Mouse (Mus musculus): ENCODE results near the gene Med6. TPM values are rescaled to one million over a fixed set of nuclear protein-coding genes. Genes with fewer than 3 reads are reported as not detected.

Gene Med6
- polyA plus RNA-seq (2015; fragmentation: Nextera tagmentation; extraction: Ambion mirVana): 40.4 and 42.7 TPM in 2 replicates

GRCm38 (mm10) chr12:81594902-81595671 lies at the start of gene Med6:
Gene Med6, minus strand, starts transcription at chr12:81595008.
- ATAC-seq: peak; percentile 100
- Histone ChIP-seq H3K4me3 (ENCODE audit: low read depth, low read length) (peak within 1 kb of the TSS; percentile 96), H3K27ac (ENCODE audit: low read length) (peak within 1 kb of the TSS; percentile 51)

GRCm38 (mm10) chr12:81642361-81643082 lies 47.7 kb upstream of the Med6 start:
- 69% methylated on average over 11 of the region's 11 CpGs for WGBS
- no peak for ATAC-seq
- H3K27ac ChIP-seq (ENCODE audit: low read length): no peak overlapping the region
- no peaks in the 10 kb centered on the region for H3K9me3 ChIP-seq (ENCODE audit: low read length)
- H3K4me2 ChIP-seq (replicated peaks; ENCODE audit: low read depth, low read length): no peak overlapping the region
- no peak overlapping the region for H3K9ac ChIP-seq (replicated peaks; ENCODE audit: low read depth)
- H3K4me1 ChIP-seq (ENCODE audit: insufficient read depth, low read depth, low read length): no peaks in the 10 kb centered on the region
- no peaks in the 10 kb centered on the region for H3K36me3 ChIP-seq (ENCODE audit: insufficient read depth, low read length)
- TF ChIP-seq EP300 (IDR thresholded peaks at IDR 0.05): no peak
- TF ChIP-seq CTCF (IDR thresholded peaks at IDR 0.05): no peak
- DNase-seq (ENCODE audit: low spot score): no peak
- H3K27me3 ChIP-seq (replicated peaks; ENCODE audit: insufficient read depth, low read length): no peaks in the 10 kb centered on the region
- H3K4me3 ChIP-seq (ENCODE audit: low read depth, low read length): no peak overlapping the region

More at GRCm38 (mm10) chr12:81594902-81595671, at the start of gene Med6:
- peak within 1 kb of the TSS; percentile 77 for H3K4me2 ChIP-seq (replicated peaks; ENCODE audit: low read depth, low read length)
- no peak for TF ChIP-seq CTCF (IDR thresholded peaks at IDR 0.05)
- peak; percentile 82; the same call in 1 of the 2 replicates for TF ChIP-seq EP300 (IDR thresholded peaks at IDR 0.05)
- peak; percentile 99 for DNase-seq (ENCODE audit: low spot score)
- H3K4me1 ChIP-seq (ENCODE audit: insufficient read depth, low read depth, low read length): peaks cover 5% of the 10 kb centered on the region; the same call in 1 of the 2 replicates
- H3K9me3 ChIP-seq (ENCODE audit: low read length): no peaks in the 10 kb centered on the region
- peak within 1 kb of the TSS; percentile 83 for H3K9ac ChIP-seq (replicated peaks; ENCODE audit: low read depth)
- H3K27me3 ChIP-seq (replicated peaks; ENCODE audit: insufficient read depth, low read length): no peaks in the 10 kb centered on the region
- peaks cover 3% of the 10 kb centered on the region; the same call in 1 of the 2 replicates for H3K36me3 ChIP-seq (ENCODE audit: insufficient read depth, low read length)
- WGBS: 4% methylated on average over 36 of the region's 36 CpGs

GRCm38 (mm10) chr12:81640656-81641055 lies 45.8 kb upstream of the Med6 start:
- 48% methylated on average over 5 of the region's 5 CpGs for WGBS
- ATAC-seq: no peak
- Histone ChIP-seq H3K27ac (ENCODE audit: low read length) (no peak overlapping the region), H3K4me3 (ENCODE audit: low read depth, low read length) (no peak overlapping the region), H3K27me3 (replicated peaks; ENCODE audit: insufficient read depth, low read length) (no peaks in the 10 kb centered on the region), H3K36me3 (ENCODE audit: insufficient read depth, low read length) (no peaks in the 10 kb centered on the region), H3K4me1 (ENCODE audit: insufficient read depth, low read depth, low read length) (no peaks in the 10 kb centered on the region), H3K4me2 (replicated peaks; ENCODE audit: low read depth, low read length) (no peak overlapping the region), H3K9me3 (ENCODE audit: low read length) (no peaks in the 10 kb centered on the region), H3K9ac (replicated peaks; ENCODE audit: low read depth) (no peak overlapping the region)
- TF ChIP-seq EP300 (IDR thresholded peaks at IDR 0.05) (no peak), CTCF (IDR thresholded peaks at IDR 0.05) (no peak)
- DNase-seq (ENCODE audit: low spot score): no peak

- Histone ChIP-seq H3K4me1 (ENCODE audit: insufficient read depth, low read depth, low read length) (no peaks in the 10 kb centered on the region; the same call in 1 of the 2 replicates), H3K36me3 (ENCODE audit: insufficient read depth, low read length) (no peaks in the 10 kb centered on the region), H3K4me2 (replicated peaks; ENCODE audit: low read depth, low read length) (peak overlapping the region; percentile 84; the same call in 1 of the 2 replicates), H3K27ac (ENCODE audit: low read length) (no peak overlapping the region), H3K4me3 (ENCODE audit: low read depth, low read length) (no peak overlapping the region), H3K9ac (replicated peaks; ENCODE audit: low read depth) (no peak overlapping the region), H3K27me3 (replicated peaks; ENCODE audit: insufficient read depth, low read length) (peaks cover 29% of the 10 kb centered on the region), H3K9me3 (ENCODE audit: low read length) (no peaks in the 10 kb centered on the region)
- TF ChIP-seq CTCF (IDR thresholded peaks at IDR 0.05) (no peak), EP300 (IDR thresholded peaks at IDR 0.05) (no peak)
- DNase-seq (ENCODE audit: low spot score) (no peak), ATAC-seq (no peak)
- WGBS: 75% methylated on average over 2 of the region's 2 CpGs
Observed at GRCm38 (mm10) chr12:81633246-81633645, 38.4 kb upstream of the Med6 start.

GRCm38 (mm10) chr12:81631661-81632401 lies 37.0 kb upstream of the Med6 start:
- peak; percentile 26 for ATAC-seq
- peak overlapping the region; percentile 34 for H3K9ac ChIP-seq (replicated peaks; ENCODE audit: low read depth)
- H3K4me1 ChIP-seq (ENCODE audit: insufficient read depth, low read depth, low read length): no peaks in the 10 kb centered on the region; the same call in 1 of the 2 replicates
- peak overlapping the region; percentile 55 for H3K4me3 ChIP-seq (ENCODE audit: low read depth, low read length)
- 1% methylated on average over 30 of the region's 31 CpGs for WGBS
- H3K36me3 ChIP-seq (ENCODE audit: insufficient read depth, low read length): no peaks in the 10 kb centered on the region
- DNase-seq (ENCODE audit: low spot score): no peak
- TF ChIP-seq CTCF (IDR thresholded peaks at IDR 0.05) (no peak), EP300 (IDR thresholded peaks at IDR 0.05) (no peak)
- H3K27ac ChIP-seq (ENCODE audit: low read length): peak overlapping the region; percentile 63
- H3K9me3 ChIP-seq (ENCODE audit: low read length): no peaks in the 10 kb centered on the region
- peak overlapping the region; percentile 84 for H3K4me2 ChIP-seq (replicated peaks; ENCODE audit: low read depth, low read length)
- H3K27me3 ChIP-seq (replicated peaks; ENCODE audit: insufficient read depth, low read length): peaks cover 29% of the 10 kb centered on the region

All from lung, postnatal 0 days (tissue).